Mouse (Mus musculus) brown adipose tissue, adult 24 weeks (tissue): ENCODE data around the gene Coq7. TPM values are rescaled to one million over a fixed set of nuclear protein-coding genes. Genes with fewer than 3 reads are reported as not detected.

Source experiments
- polyA plus RNA-seq: library from polyadenylated mRNA; stranded (reverse); fragments of >200 nt; gene quantifications from 2 replicates; pipeline ENCODE4 v1.2.4, GENCODE M21; 2012; ENCODE audit not compliant: missing spikeins, insufficient read depth, insufficient read length

Coq7 gene
- polyA plus RNA-seq, 1 experiment: 172 TPM

Other genes starting within 250 kb of the Coq7 start
- gene Syt17, start 85.1 kb downstream of the Coq7 start, polyA plus RNA-seq: not detected in 2 replicates
- 7.4 and 7.8 TPM in 2 replicates for gene Itpripl2, start 41.4 kb downstream of the Coq7 start, polyA plus RNA-seq
- gene Tmc7, start 51.4 kb upstream of the Coq7 start, polyA plus RNA-seq: 2.3 and 2.5 TPM in 2 replicates
- 0.36 and 0.50 TPM in 2 replicates for gene Tmc5, start 63.9 kb upstream of the Coq7 start, polyA plus RNA-seq
- 174 and 183 TPM in 2 replicates for gene Gde1, start 172.4 kb upstream of the Coq7 start, polyA plus RNA-seq
- 1.0 and 1.3 TPM in 2 replicates for gene Ccp110, start 179.2 kb upstream of the Coq7 start, polyA plus RNA-seq
- 24.0 and 39.6 TPM in 2 replicates for gene Vps35l, start 206.9 kb upstream of the Coq7 start, polyA plus RNA-seq